Mouse (Mus musculus) erythroblast, embryonic 14.5 days (primary cell): ENCODE results near the gene Smarcad1. TPM values are rescaled to one million over a fixed set of nuclear protein-coding genes. Genes with fewer than 3 reads are reported as not detected.

Experiments used
- H3K27me3 ChIP-seq: 2 replicates; pipeline ENCODE4 v1.6.1; 2012; ENCODE audit warnings: inconsistent platforms; ENCODE audit not compliant: control insufficient read depth
- H3K36me3 ChIP-seq: 2 replicates; pipeline ENCODE4 v1.6.1; 2012; ENCODE audit warnings: mild to moderate bottlenecking, inconsistent platforms; ENCODE audit not compliant: control insufficient read depth
- H3K4me1 ChIP-seq: 2 replicates; pipeline ENCODE4 v1.6.1; 2012; ENCODE audit warnings: inconsistent platforms; ENCODE audit not compliant: control insufficient read depth
- H3K4me3 ChIP-seq: replicated peaks from 2 replicates; pipeline ENCODE3; 2012; ENCODE audit warnings: moderate library complexity, mild to moderate bottlenecking, inconsistent platforms
- H3K9me3 ChIP-seq: 2 replicates; pipeline ENCODE4 v1.6.1; 2012; ENCODE audit warnings: low read length, inconsistent platforms, mixed read lengths; ENCODE audit not compliant: control insufficient read depth
- GATA1 ChIP-seq: IDR thresholded peaks from 2 replicates; pipeline ENCODE4 v1.6.1; 2012; ENCODE audit warnings: low read length, inconsistent platforms, mixed read lengths
- TAL1 ChIP-seq: IDR thresholded peaks from 3 replicates; pipeline ENCODE4 v1.6.1; 2012; ENCODE audit warnings: low read length, inconsistent platforms, mixed read lengths
- polyA plus RNA-seq: library from polyadenylated mRNA; stranded (reverse); fragments of >175 nt; gene quantifications from 2 replicates; pipeline ENCODE4 v1.2.3, GENCODE M21; 2012

Smarcad1 gene
- polyA plus RNA-seq, 1 experiment = 0.34 TPM

GRCm38 (mm10) chr6:65164977-65165376 lies 122.6 kb downstream of the Smarcad1 start:
- H3K4me3 ChIP-seq = no peak overlapping the region
- no peaks in the 10 kb centered on the region for H3K9me3 ChIP-seq
- H3K36me3 ChIP-seq = no peaks in the 10 kb centered on the region
- no peaks in the 10 kb centered on the region for H3K27me3 ChIP-seq
- H3K4me1 ChIP-seq = no peaks in the 10 kb centered on the region
- TF ChIP-seq TAL1 = no peak
- no peak for TF ChIP-seq GATA1

Other genes starting within 250 kb of the Smarcad1 start
- not detected in 2 replicates for gene Hpgds, start 102.3 kb downstream of the Smarcad1 start, polyA plus RNA-seq